Mouse (Mus musculus) G1E (cell line): ENCODE data around the gene Gpsm2. TPM values are rescaled to one million over a fixed set of nuclear protein-coding genes. Genes with fewer than 3 reads are reported as not detected.
"Not testable (repeated sequence)": the region's sequence is repeated elsewhere in the genome, so short reads cannot be mapped to it uniquely, and the experiment has no call there.

Experiments
- ATAC-seq: 2 replicates; pipeline ENCODE4 v1.8.0; 2016; ENCODE audit warnings: mild to moderate bottlenecking; ENCODE audit not compliant: insufficient number of reproducible peaks, poor library complexity, low FRiP score, severe bottlenecking; ENCODE audit errors: extremely low read depth
- DNase-seq: peaks from one replicate; pipeline ENCODE4 v3.0.0; 2012; ENCODE audit warnings: low spot score
- H3K27me3 ChIP-seq: 2 replicates; pipeline ENCODE4 v1.6.1; 2012; ENCODE audit warnings: mild to moderate bottlenecking, low read length, inconsistent platforms; ENCODE audit not compliant: insufficient read depth
- H3K36me3 ChIP-seq: replicated peaks from 2 replicates; pipeline ENCODE3; 2012; ENCODE audit warnings: mild to moderate bottlenecking, inconsistent platforms
- H3K4me1 ChIP-seq: 2 replicates; pipeline ENCODE4 v1.6.1; 2012; ENCODE audit warnings: low read depth, low read length, inconsistent platforms, mixed read lengths; ENCODE audit not compliant: insufficient read depth
- H3K4me3 ChIP-seq: 2 replicates; pipeline ENCODE4 v1.5.1; 2012; ENCODE audit warnings: low read depth, mild to moderate bottlenecking, inconsistent platforms, low read length, moderate library complexity, mixed read lengths
- H3K9me3 ChIP-seq: replicated peaks from 2 replicates; pipeline ENCODE4 v1.6.1; 2012; ENCODE audit warnings: inconsistent platforms
- CTCF ChIP-seq: IDR thresholded peaks from 2 replicates; pipeline ENCODE4 v1.5.1; 2012; ENCODE audit warnings: low read depth, low read length, inconsistent platforms, mixed read lengths
- GATA1 ChIP-seq: IDR thresholded peaks from 2 replicates; pipeline ENCODE4 v1.6.1; 2012; ENCODE audit warnings: borderline replicate concordance, low read length, inconsistent platforms, mixed read lengths
- GATA2 ChIP-seq: IDR thresholded peaks from 2 replicates; pipeline ENCODE4 v1.6.1; 2012; ENCODE audit warnings: low read depth, low read length, inconsistent platforms, borderline replicate concordance
- POLR2AphosphoS5 ChIP-seq: IDR thresholded peaks from 2 replicates; pipeline ENCODE4 v1.6.1; 2012; ENCODE audit warnings: low read depth, low read length, inconsistent platforms; ENCODE audit not compliant: insufficient replicate concordance
- TAL1 ChIP-seq: conservative IDR thresholded peaks from 2 replicates; pipeline ENCODE4 v1.6.1; 2012; ENCODE audit warnings: low read depth, low read length, inconsistent platforms, mixed read lengths
- polyA plus RNA-seq: library from polyadenylated mRNA; stranded (reverse); fragments of >175 nt; gene quantifications from 2 replicates; pipeline ENCODE4 v1.2.3, GENCODE M21; 2012
- total RNA-seq, 2 experiments: library from RNA; stranded (forward) in 1 of 2; stranded (reverse) in 1 of 2; fragments of 200-1000 nt in 1 of 2; fragments of >200 nt in 1 of 2; fragmentation: Nextera tagmentation in 1 of 2; gene quantifications; 2 replicates each; pipeline ENCODE4 v1.2.3; 2014 to 2017

Gpsm2 gene
- total and polyA plus RNA-seq, 3 experiments: 12.1 to 38.2 (median 27.5) TPM

DNA sequence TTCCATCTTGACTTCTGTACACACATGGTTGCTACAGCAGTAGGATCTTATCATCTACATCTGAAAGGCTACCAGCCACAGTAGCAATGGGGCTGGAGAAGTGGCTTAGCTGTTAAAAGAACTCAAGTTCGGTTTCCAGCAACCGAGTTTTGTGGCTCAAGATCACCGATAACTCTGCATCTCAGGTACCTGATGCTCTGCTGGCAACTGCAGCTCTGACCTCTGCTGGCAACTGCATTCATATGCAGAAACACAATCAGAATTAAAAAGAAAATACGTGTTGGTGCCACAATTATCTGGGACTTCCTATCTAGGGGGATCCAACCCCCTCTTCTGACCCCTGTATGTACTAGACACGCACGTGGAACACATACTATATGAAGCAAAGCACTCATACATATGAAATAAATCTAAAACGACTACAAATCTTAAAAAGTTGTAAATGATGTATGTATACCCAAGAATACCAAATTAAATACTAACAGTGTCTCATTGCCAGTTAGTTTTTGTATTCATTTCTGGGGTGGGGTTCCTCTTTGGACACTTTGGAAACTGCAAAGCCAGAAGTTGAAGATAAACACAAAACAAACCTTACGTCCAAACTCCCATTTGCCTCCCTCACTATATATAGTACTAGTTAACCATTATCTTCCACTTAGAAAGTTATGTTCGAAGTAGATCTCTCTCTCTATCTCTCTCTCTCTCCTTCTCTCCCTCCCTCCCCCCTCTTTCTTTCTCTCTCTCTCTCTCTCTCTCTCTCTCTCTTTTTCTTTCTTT, 69.1 kb downstream of the Gpsm2 start:
- DNase-seq: peak; percentile 15
- no peak for TF ChIP-seq GATA1
- TF ChIP-seq GATA2: no peak
- no peak for TF ChIP-seq TAL1
- no peak for TF ChIP-seq POLR2AphosphoS5
- no peak for TF ChIP-seq CTCF
- H3K9me3 ChIP-seq: no peaks in the 10 kb centered on the region
- ATAC-seq: peak; percentile 17; the same call in 1 of the 2 replicates
- peaks cover 9% of the 10 kb centered on the region for H3K36me3 ChIP-seq
- peak overlapping the region; percentile 20; the same call in 1 of the 2 replicates for H3K4me3 ChIP-seq
- H3K27me3 ChIP-seq: 0 out of 2 replicates have a peak, but pooled peaks cover 4% of the 10 kb centered on the region
- peaks cover 22% of the 10 kb centered on the region for H3K4me1 ChIP-seq

DNA sequence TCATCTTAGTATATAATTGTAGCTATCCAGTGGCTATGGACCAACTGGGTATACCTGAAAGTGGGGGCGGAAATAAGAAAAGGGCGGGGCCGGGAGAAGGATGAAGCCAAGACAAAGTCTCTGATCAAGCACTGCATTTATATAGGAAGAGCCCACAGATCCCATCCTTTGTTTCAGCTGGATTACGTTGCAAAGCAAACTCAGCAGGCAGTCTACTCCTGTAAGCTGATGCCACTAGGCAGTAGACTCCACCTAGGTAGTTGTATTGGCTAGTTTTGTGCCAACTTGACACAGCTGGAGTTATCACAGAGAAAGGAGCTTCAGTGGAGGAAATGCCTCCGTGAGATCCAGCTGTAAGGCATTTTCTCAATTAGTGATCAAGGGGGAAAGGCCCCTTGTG, 74.4 kb downstream of the Gpsm2 start:
- not testable (repeated sequence) for H3K4me1 ChIP-seq, H3K27me3 ChIP-seq, H3K9me3 ChIP-seq, H3K4me3 ChIP-seq, ATAC-seq, DNase-seq
- H3K36me3 ChIP-seq: peaks cover 14% of the 10 kb centered on the region

DNA sequence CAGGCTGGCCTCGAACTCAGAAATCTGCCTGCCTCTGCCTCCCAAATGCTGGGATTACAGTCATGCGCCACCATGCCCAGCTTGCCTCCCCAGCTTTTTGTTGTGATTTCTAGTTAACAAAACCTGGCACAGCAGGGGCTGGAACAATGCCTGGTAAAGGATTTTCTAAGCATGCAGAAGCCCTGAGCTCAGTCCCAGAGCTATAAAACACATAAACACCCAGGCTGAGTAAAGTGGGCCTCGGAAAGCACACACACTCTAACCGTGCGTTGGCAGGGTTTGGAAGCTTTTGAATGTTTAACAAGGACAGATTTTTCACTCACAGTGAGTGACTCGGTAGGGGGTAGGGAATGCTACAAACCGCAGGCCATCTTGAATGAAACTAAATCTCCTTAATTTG, 76.1 kb downstream of the Gpsm2 start:
- TF ChIP-seq CTCF (no peak), TAL1 (no peak), GATA1 (no peak), POLR2AphosphoS5 (no peak), GATA2 (no peak)
- no peaks in the 10 kb centered on the region for H3K9me3 ChIP-seq
- no peak overlapping the region for H3K4me3 ChIP-seq
- H3K27me3 ChIP-seq: 0 out of 2 replicates have a peak, but pooled peaks cover 4% of the 10 kb centered on the region
- ATAC-seq (no peak), DNase-seq (no peak)
- peaks cover 16% of the 10 kb centered on the region for H3K36me3 ChIP-seq
- no peaks in the 10 kb centered on the region for H3K4me1 ChIP-seq

DNA sequence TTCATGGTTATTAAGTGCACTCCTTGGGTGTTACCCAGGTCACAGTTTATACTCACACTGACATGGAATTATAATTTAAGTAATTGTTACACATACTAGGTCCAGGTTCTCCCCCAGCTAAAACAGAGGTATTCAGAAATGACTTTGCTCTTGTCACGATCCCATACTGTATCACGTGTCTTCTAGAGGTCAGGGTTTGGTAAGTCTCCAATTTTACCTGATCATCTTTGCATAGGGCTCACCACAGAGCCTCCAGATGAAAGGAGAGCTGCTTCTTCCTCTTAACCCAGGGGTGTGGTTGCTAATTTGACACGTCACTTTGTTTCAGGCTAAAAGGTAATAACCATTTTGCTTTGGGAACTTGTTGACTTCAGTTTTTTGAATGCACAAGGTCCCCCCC, 77.3 kb downstream of the Gpsm2 start:
- no peaks in the 10 kb centered on the region for H3K4me1 ChIP-seq
- no peaks in the 10 kb centered on the region for H3K9me3 ChIP-seq
- DNase-seq (no peak), ATAC-seq (no peak)
- TF ChIP-seq POLR2AphosphoS5: no peak
- no peak for TF ChIP-seq GATA2
- no peak for TF ChIP-seq TAL1
- TF ChIP-seq CTCF: no peak
- TF ChIP-seq GATA1: no peak
- H3K4me3 ChIP-seq: no peak overlapping the region
- peaks cover 17% of the 10 kb centered on the region for H3K36me3 ChIP-seq
- 0 out of 2 replicates have a peak, but pooled peaks cover 2% of the 10 kb centered on the region for H3K27me3 ChIP-seq

DNA sequence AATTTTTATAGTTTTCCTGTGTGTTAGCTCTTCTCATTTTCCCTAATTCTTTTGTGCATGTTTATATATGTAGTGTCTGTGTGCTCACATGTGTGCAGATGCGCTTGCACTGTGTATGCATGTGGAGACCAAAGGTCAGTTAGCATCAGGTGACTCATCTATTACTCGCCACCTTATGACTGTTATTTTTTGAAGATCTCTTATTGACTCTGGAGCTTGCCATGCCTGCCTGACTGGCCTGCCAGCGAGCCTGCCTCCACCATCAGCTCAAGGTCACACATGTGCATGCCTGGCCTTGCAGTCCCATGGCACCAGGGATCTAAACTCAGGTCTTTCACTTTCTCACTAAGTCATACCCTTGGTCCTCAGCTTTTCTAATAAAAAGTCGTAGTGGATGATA, 81.1 kb downstream of the Gpsm2 start:
- no peaks in the 10 kb centered on the region for H3K27me3 ChIP-seq
- H3K4me1 ChIP-seq: no peaks in the 10 kb centered on the region
- H3K4me3 ChIP-seq: no peak overlapping the region
- TF ChIP-seq GATA1 (no peak), GATA2 (no peak), CTCF (no peak), TAL1 (no peak), POLR2AphosphoS5 (no peak)
- no peak for ATAC-seq
- no peaks in the 10 kb centered on the region for H3K9me3 ChIP-seq
- peaks cover 21% of the 10 kb centered on the region for H3K36me3 ChIP-seq
- DNase-seq: no peak

DNA sequence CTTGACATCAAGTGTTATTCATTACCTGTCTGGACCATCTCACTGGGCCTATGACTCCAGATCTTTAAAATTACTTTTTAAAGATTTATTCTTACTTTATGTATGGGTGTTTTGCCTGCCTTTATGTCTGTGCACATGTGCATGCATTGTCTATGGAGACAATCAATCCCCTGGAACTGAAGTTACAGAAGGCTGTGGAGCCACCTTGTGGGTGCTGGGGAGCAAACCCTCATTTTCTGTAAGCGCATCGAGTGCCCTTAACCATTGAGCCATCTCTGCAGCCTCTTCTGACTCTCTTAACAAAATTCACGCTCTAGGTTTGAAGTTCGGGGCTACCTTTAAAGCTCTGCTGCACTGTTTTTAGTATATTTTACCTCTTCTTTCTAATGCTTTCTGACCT, 82.7 kb downstream of the Gpsm2 start:
- ATAC-seq (no peak), DNase-seq (no peak)
- no peak for TF ChIP-seq POLR2AphosphoS5
- no peak for TF ChIP-seq CTCF
- no peak for TF ChIP-seq GATA1
- TF ChIP-seq TAL1: no peak
- no peak for TF ChIP-seq GATA2

DNA sequence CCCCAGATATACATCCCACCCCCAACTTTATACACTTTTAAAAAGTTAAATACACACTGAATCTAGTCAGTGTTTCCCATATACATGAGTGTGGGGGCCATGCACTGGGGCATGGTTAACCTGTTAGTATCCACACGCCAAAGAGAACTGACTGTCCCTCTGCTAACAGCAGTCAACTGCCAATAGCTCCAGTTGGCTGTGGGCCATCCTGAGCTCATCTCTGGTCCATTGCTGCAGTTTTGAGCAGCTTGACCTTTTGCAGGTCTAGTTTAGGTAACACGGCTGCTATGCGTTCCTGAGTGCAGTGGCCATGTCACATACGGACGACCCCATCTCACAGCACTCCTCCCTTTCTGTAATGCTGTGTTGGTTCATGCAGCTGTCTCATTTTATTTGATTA, 87.3 kb downstream of the Gpsm2 start:
- Histone ChIP-seq H3K4me1 (no peaks in the 10 kb centered on the region), H3K27me3 (no peaks in the 10 kb centered on the region), H3K4me3 (no peak overlapping the region), H3K9me3 (no peaks in the 10 kb centered on the region), H3K36me3 (peaks cover 7% of the 10 kb centered on the region)
- DNase-seq (no peak), ATAC-seq (no peak)
- TF ChIP-seq CTCF (no peak), TAL1 (no peak), POLR2AphosphoS5 (no peak), GATA2 (no peak), GATA1 (no peak)

More for the DNA sequence above, 82.7 kb downstream of the Gpsm2 start:
- Histone ChIP-seq H3K36me3 (peaks cover 15% of the 10 kb centered on the region), H3K4me3 (no peak overlapping the region), H3K4me1 (no peaks in the 10 kb centered on the region), H3K27me3 (no peaks in the 10 kb centered on the region), H3K9me3 (no peaks in the 10 kb centered on the region)

Other genes with a start within 250 kb of the Gpsm2 start
- not detected in 2 replicates for gene 1700013F07Rik, start 188.2 kb downstream of the Gpsm2 start, total RNA-seq (2014; fragmentation: Nextera tagmentation)
- not detected in 2 replicates for gene 1700013F07Rik, start 188.2 kb downstream of the Gpsm2 start, total RNA-seq (2017)
- not detected in 2 replicates for gene 1700013F07Rik, start 188.2 kb downstream of the Gpsm2 start, polyA plus RNA-seq
- not detected in 2 replicates for gene 5330417C22Rik, start 185.8 kb downstream of the Gpsm2 start, total RNA-seq (2014; fragmentation: Nextera tagmentation)
- gene 5330417C22Rik, start 185.8 kb downstream of the Gpsm2 start, total RNA-seq (2017): under 0.01 and 0.06 TPM in 2 replicates
- gene 5330417C22Rik, start 185.8 kb downstream of the Gpsm2 start, polyA plus RNA-seq: not detected in 2 replicates
- gene Tmem167b, start 159.8 kb downstream of the Gpsm2 start, total RNA-seq (2014; fragmentation: Nextera tagmentation): 17.8 and 19.9 TPM in 2 replicates
- gene Tmem167b, start 159.8 kb downstream of the Gpsm2 start, total RNA-seq (2017): 42.3 and 46.8 TPM in 2 replicates
- gene Tmem167b, start 159.8 kb downstream of the Gpsm2 start, polyA plus RNA-seq: 2.2 and 2.5 TPM in 2 replicates
- gene Taf13, start 150.6 kb downstream of the Gpsm2 start, total RNA-seq (2014; fragmentation: Nextera tagmentation): 14.3 and 14.4 TPM in 2 replicates
- 21.6 and 22.2 TPM in 2 replicates for gene Taf13, start 150.6 kb downstream of the Gpsm2 start, total RNA-seq (2017)
- 0.39 and 1.1 TPM in 2 replicates for gene Taf13, start 150.6 kb downstream of the Gpsm2 start, polyA plus RNA-seq
- gene Wdr47, start 131.0 kb downstream of the Gpsm2 start, total RNA-seq (2014; fragmentation: Nextera tagmentation): 4.4 and 7.6 TPM in 2 replicates
- 10.3 and 11.2 TPM in 2 replicates for gene Wdr47, start 131.0 kb downstream of the Gpsm2 start, total RNA-seq (2017)
- gene Wdr47, start 131.0 kb downstream of the Gpsm2 start, polyA plus RNA-seq: 1.2 and 1.6 TPM in 2 replicates
- gene Clcc1, start 68.4 kb downstream of the Gpsm2 start, total RNA-seq (2014; fragmentation: Nextera tagmentation): 41.6 and 42.9 TPM in 2 replicates
- 82.2 and 87.6 TPM in 2 replicates for gene Clcc1, start 68.4 kb downstream of the Gpsm2 start, total RNA-seq (2017)
- 10.5 and 14.0 TPM in 2 replicates for gene Clcc1, start 68.4 kb downstream of the Gpsm2 start, polyA plus RNA-seq
- not detected in 2 replicates for gene Aknad1, start 17.3 kb upstream of the Gpsm2 start, total RNA-seq (2014; fragmentation: Nextera tagmentation)
- gene Aknad1, start 17.3 kb upstream of the Gpsm2 start, total RNA-seq (2017): 0.11 TPM in 1 of 2 replicates, not detected in the other
- not detected in 2 replicates for gene Aknad1, start 17.3 kb upstream of the Gpsm2 start, polyA plus RNA-seq
- gene Stxbp3, start 118.2 kb upstream of the Gpsm2 start, total RNA-seq (2014; fragmentation: Nextera tagmentation): 35.6 and 36.7 TPM in 2 replicates
- gene Stxbp3, start 118.2 kb upstream of the Gpsm2 start, total RNA-seq (2017): 27.9 and 28.3 TPM in 2 replicates
- gene Stxbp3, start 118.2 kb upstream of the Gpsm2 start, polyA plus RNA-seq: 8.6 and 9.4 TPM in 2 replicates
- gene Fndc7, start 167.7 kb upstream of the Gpsm2 start, total RNA-seq (2014; fragmentation: Nextera tagmentation): not detected in 2 replicates
- gene Fndc7, start 167.7 kb upstream of the Gpsm2 start, total RNA-seq (2017): 0.16 and 0.17 TPM in 2 replicates
- gene Fndc7, start 167.7 kb upstream of the Gpsm2 start, polyA plus RNA-seq: not detected in 2 replicates
- gene Prpf38b, start 189.4 kb upstream of the Gpsm2 start, total RNA-seq (2014; fragmentation: Nextera tagmentation): 216 and 235 TPM in 2 replicates
- 151 and 226 TPM in 2 replicates for gene Prpf38b, start 189.4 kb upstream of the Gpsm2 start, total RNA-seq (2017)
- gene Prpf38b, start 189.4 kb upstream of the Gpsm2 start, polyA plus RNA-seq: 117 and 122 TPM in 2 replicates
- not detected in 2 replicates for gene Henmt1, start 217.6 kb upstream of the Gpsm2 start, total RNA-seq (2014; fragmentation: Nextera tagmentation)
- gene Henmt1, start 217.6 kb upstream of the Gpsm2 start, total RNA-seq (2017): 0.06 and 0.22 TPM in 2 replicates
- not detected in 2 replicates for gene Henmt1, start 217.6 kb upstream of the Gpsm2 start, polyA plus RNA-seq
- not detected in 2 replicates for gene Gm9857, start 218.1 kb upstream of the Gpsm2 start, total RNA-seq (2014; fragmentation: Nextera tagmentation)
- gene Gm9857, start 218.1 kb upstream of the Gpsm2 start, total RNA-seq (2017): not detected in 2 replicates
- gene Gm9857, start 218.1 kb upstream of the Gpsm2 start, polyA plus RNA-seq: not detected in 2 replicates